Mouse (Mus musculus) ES-Bruce4 (cell line): ENCODE data around the gene Arid2.

ENCODE experiments used
- CTCF ChIP-seq: IDR thresholded peaks from one replicate; pipeline ENCODE4 v1.8.1; 2011; ENCODE audit warnings: low read depth, low read length
- EP300 ChIP-seq: IDR thresholded peaks from 2 replicates; pipeline ENCODE4 v1.6.1; 2011; ENCODE audit warnings: low read depth, low read length; ENCODE audit not compliant: insufficient read depth
- POLR2A ChIP-seq: IDR thresholded peaks from one replicate; pipeline ENCODE4 v1.8.1; 2011; ENCODE audit warnings: low read length; ENCODE audit not compliant: insufficient read depth

DNA sequence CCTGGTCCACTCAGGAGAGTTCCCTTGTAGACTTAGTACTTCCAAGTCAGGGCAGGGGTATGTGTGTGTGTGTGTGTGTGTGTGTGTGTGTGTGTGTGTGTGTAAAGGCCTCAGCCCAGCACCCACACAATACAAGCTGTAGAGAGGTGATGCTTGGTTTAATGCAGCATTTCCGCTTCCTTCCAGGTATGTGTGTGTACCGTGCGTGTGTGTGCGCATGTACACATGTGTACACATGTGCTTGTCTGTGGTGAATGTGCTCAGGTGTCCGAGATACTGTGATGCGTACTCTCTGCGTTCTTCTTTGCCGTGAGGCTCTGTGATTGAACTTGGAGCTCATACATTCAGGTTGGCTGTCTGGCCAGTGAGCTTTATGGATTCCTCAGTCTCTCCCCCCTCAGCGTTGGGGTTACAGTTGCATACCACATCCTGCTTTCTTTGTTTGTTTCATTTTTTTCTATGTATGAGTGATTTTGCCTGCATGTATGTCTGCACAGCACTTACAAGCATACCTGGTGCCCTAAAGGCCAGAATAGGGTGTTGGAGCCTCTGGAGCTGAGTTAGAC lies 10.4 kb downstream of the Arid2 start:
- TF ChIP-seq EP300 (no peak), POLR2A (no peak), CTCF (no peak)
